ENCODE assay signal across 19 mouse cellular contexts in the genomic region with DNA sequence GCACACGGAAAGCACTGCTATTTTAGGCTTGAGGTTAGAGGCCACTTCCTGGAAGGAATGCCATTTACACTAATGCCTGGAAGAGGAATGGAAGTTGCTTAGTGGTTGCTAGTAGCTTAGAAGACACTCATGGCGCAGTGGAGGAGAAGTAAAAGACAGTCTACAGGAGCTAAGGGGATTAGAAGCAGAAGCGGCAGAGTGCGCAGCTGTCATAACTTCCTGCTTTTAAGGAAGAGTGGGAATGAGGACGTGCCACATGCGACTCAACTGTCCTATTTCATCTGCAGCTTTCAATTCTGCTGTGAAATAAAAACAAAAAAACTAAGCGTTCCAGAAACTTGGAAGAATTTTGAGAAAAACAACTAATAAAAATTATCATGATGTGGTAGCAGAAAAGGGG. TPM values are rescaled to one million over a fixed set of nuclear protein-coding genes. Genes with fewer than 3 reads are reported as not detected.
DNase-seq lines count a peak whose midpoint lies in the region; ATAC-seq and TF ChIP-seq lines count a peak whose summit lies in the region.
"Had no signal": no experiment of that assay in that cellular context is flagged by ENCODE, and none has a peak within 500 bp of the region (broad histone marks: within the 10 kb centered on the region; RNA-seq: fewer than 3 reads in every experiment).

No protein-coding gene starts in this region.

- H3K4me3 ChIP-seq in liver, adult 2 months (ENCODE audit: insufficient read depth, low read depth, low read length), result no peak overlapping the region
- no peak overlapping the region for H3K4me3 ChIP-seq in brown adipose tissue, adult 24 weeks (ENCODE audit: insufficient read depth, low read depth, low read length)
- no peak overlapping the region for H3K4me3 ChIP-seq in liver, embryonic 12.5 days
- peak overlapping the region; percentile 88 for H3K4me3 ChIP-seq in megakaryocyte, embryonic 14.5 days (replicated peaks)
- no peak overlapping the region for H3K4me3 ChIP-seq in intestine, postnatal 0 days (ENCODE audit: low read depth, low read length)
- H3K4me3 ChIP-seq in midbrain, embryonic 10.5 days, result no peak overlapping the region
- H3K4me3 ChIP-seq: embryonic facial prominence, embryonic 12.5 days; layer of hippocampus, adult 2 months; neural tube, embryonic 13.5 days had no signal

- no peak for TF ChIP-seq CTCF in liver, adult 2 months (IDR thresholded peaks at IDR 0.05; ENCODE audit: low read depth, low read length)
- TF ChIP-seq CTCF in intestine, postnatal 0 days (IDR thresholded peaks at IDR 0.05; ENCODE audit: low read depth), result no peak

- peak; percentile 15 for DNase-seq in liver, adult 2 months (ENCODE audit: extremely low read depth, low read depth, low spot score)
- no peak for DNase-seq in liver
- DNase-seq in midbrain, embryonic 10.5 days (ENCODE audit: low spot score), result no peak
- DNase-seq: cerebellum, adult 11 months; cerebellum, postnatal 36 days; heart, postnatal 36 days; kidney, adult 11 months; lung, adult 2 months; thymus, postnatal 25 days had no signal

- H3K27me3 ChIP-seq in liver, adult 2 months (ENCODE audit: control insufficient read depth, insufficient read depth, low read length), result no peaks in the 10 kb centered on the region
- no peaks in the 10 kb centered on the region for H3K27me3 ChIP-seq in liver, embryonic 12.5 days (replicated peaks)
- H3K27me3 ChIP-seq in megakaryocyte, embryonic 14.5 days (replicated peaks), result no peaks in the 10 kb centered on the region
- H3K27me3 ChIP-seq in intestine, postnatal 0 days (replicated peaks; ENCODE audit: control insufficient read depth, insufficient read depth, low read length), result no peaks in the 10 kb centered on the region
- no peaks in the 10 kb centered on the region for H3K27me3 ChIP-seq in midbrain, embryonic 10.5 days (ENCODE audit: low read depth, poor library complexity, severe bottlenecking)
- H3K27me3 ChIP-seq: embryonic facial prominence, embryonic 12.5 days; neural tube, embryonic 13.5 days had no signal

- no peak for TF ChIP-seq POLR2A in liver, adult 2 months (IDR thresholded peaks at IDR 0.05; ENCODE audit: extremely low read depth, insufficient read depth, low read length)

- peaks cover 1% of the 10 kb centered on the region; the same call in 1 of the 2 replicates for H3K4me1 ChIP-seq in liver, adult 2 months (ENCODE audit: control insufficient read depth, insufficient read depth, low read length)
- peaks cover 2% of the 10 kb centered on the region; the same call in 1 of the 2 replicates for H3K4me1 ChIP-seq in brown adipose tissue, adult 24 weeks (ENCODE audit: control insufficient read depth, insufficient read depth, insufficient read length, low read length)
- H3K4me1 ChIP-seq in liver, embryonic 12.5 days, result peaks cover 34% of the 10 kb centered on the region
- peaks cover 72% of the 10 kb centered on the region for H3K4me1 ChIP-seq in megakaryocyte, embryonic 14.5 days
- H3K4me1 ChIP-seq in intestine, postnatal 0 days (replicated peaks; ENCODE audit: control insufficient read depth, insufficient read depth, low read length), result no peaks in the 10 kb centered on the region
- H3K4me1 ChIP-seq in midbrain, embryonic 10.5 days, result no peaks in the 10 kb centered on the region
- H3K4me1 ChIP-seq: embryonic facial prominence, embryonic 12.5 days; neural tube, embryonic 13.5 days had no signal

- 81% methylated on average over 7 of the region's 7 CpGs for WGBS in liver, adult 2 months
- 38% methylated on average over 7 of the region's 7 CpGs for WGBS in liver, embryonic 12.5 days (ENCODE audit: insufficient replicate concordance)
- 81% methylated on average over 7 of the region's 7 CpGs for WGBS in intestine, postnatal 0 days
- WGBS in midbrain, embryonic 10.5 days, result 84% methylated on average over 7 of the region's 7 CpGs

- ATAC-seq in liver, embryonic 12.5 days, result no peak
- no peak for ATAC-seq in intestine, postnatal 0 days
- ATAC-seq: hindbrain, embryonic 16.5 days had no signal

- H3K79me2 ChIP-seq in liver, adult 2 months (ENCODE audit: control insufficient read depth, insufficient read depth, low read length), result peaks cover 3% of the 10 kb centered on the region; the same call in 1 of the 2 replicates

- H3K4me2 ChIP-seq in liver, embryonic 12.5 days, result peak overlapping the region; percentile 44
- H3K4me2 ChIP-seq in intestine, postnatal 0 days (replicated peaks; ENCODE audit: low read depth), result no peak overlapping the region
- H3K4me2 ChIP-seq: embryonic facial prominence, embryonic 12.5 days; midbrain, embryonic 11.5 days; neural tube, embryonic 13.5 days had no signal

- H3K27ac ChIP-seq in liver, adult 2 months (replicated peaks; ENCODE audit: insufficient read depth, low read depth, low read length), result no peak overlapping the region
- H3K27ac ChIP-seq in brown adipose tissue, adult 24 weeks (replicated peaks; ENCODE audit: low read depth, low read length), result peak overlapping the region; percentile 27; the same call in 1 of the 2 replicates
- peak overlapping the region; percentile 72 for H3K27ac ChIP-seq in liver, embryonic 12.5 days
- no peak overlapping the region for H3K27ac ChIP-seq in intestine, postnatal 0 days (ENCODE audit: low read depth, low read length)
- no peak overlapping the region for H3K27ac ChIP-seq in midbrain, embryonic 10.5 days (replicated peaks)
- H3K27ac ChIP-seq: embryonic facial prominence, embryonic 12.5 days; layer of hippocampus, adult 2 months; neural tube, embryonic 13.5 days; stomach, postnatal 0 days had no signal

- no peak overlapping the region for H3K9ac ChIP-seq in liver, adult 2 months (ENCODE audit: low read depth, low read length)
- no peak overlapping the region for H3K9ac ChIP-seq in liver, embryonic 12.5 days
- H3K9ac ChIP-seq in intestine, postnatal 0 days (ENCODE audit: low read depth, low read length), result no peak overlapping the region
- H3K9ac ChIP-seq: embryonic facial prominence, embryonic 12.5 days; neural tube, embryonic 13.5 days had no signal

- peaks cover 26% of the 10 kb centered on the region for H3K36me3 ChIP-seq in liver, adult 2 months (ENCODE audit: control insufficient read depth, insufficient read depth, low read length)
- H3K36me3 ChIP-seq in liver, embryonic 12.5 days, result peaks cover 23% of the 10 kb centered on the region
- H3K36me3 ChIP-seq in megakaryocyte, embryonic 14.5 days (replicated peaks; ENCODE audit: low read length), result peaks cover 50% of the 10 kb centered on the region
- peaks cover 16% of the 10 kb centered on the region for H3K36me3 ChIP-seq in intestine, postnatal 0 days (ENCODE audit: control insufficient read depth, insufficient read depth)
- peaks cover 16% of the 10 kb centered on the region for H3K36me3 ChIP-seq in midbrain, embryonic 10.5 days

- no peaks in the 10 kb centered on the region for H3K9me3 ChIP-seq in liver, embryonic 12.5 days (replicated peaks)
- H3K9me3 ChIP-seq in megakaryocyte, embryonic 14.5 days, result no peaks in the 10 kb centered on the region
- no peaks in the 10 kb centered on the region for H3K9me3 ChIP-seq in intestine, postnatal 0 days (ENCODE audit: control insufficient read depth)
- no peaks in the 10 kb centered on the region for H3K9me3 ChIP-seq in midbrain, embryonic 10.5 days (replicated peaks)
- H3K9me3 ChIP-seq: embryonic facial prominence, embryonic 12.5 days; neural tube, embryonic 13.5 days had no signal

RNA-seq across cellular contexts. Expression of a gene that starts 11.7 kb away (rescaled TPM):
- 8.1 and 8.7 TPM in 2 replicates for total RNA-seq in liver, adult 2 months (2014; rRNA removed)
- polyA plus RNA-seq in liver, adult 2 months (2012; rRNA removed), result 1.1 and 1.2 TPM in 2 replicates
- polyA plus RNA-seq in brown adipose tissue, adult 24 weeks (2012; ENCODE audit: insufficient read depth, insufficient read length, missing spikeins), result 8.4 and 12.5 TPM in 2 replicates
- 9.4 and 9.6 TPM in 2 replicates for polyA plus RNA-seq in liver, embryonic 12.5 days (2016; fragmentation: Nextera tagmentation; extraction: Ambion mirVana)
- 3.6 and 3.9 TPM in 2 replicates for polyA plus RNA-seq in megakaryocyte, embryonic 14.5 days (2012; ENCODE audit: insufficient read depth, low replicate concordance)
- polyA plus RNA-seq in intestine, postnatal 0 days (2015; fragmentation: Nextera tagmentation; extraction: Ambion mirVana), result 7.0 and 8.0 TPM in 2 replicates
- 6.3 and 6.5 TPM in 2 replicates for polyA plus RNA-seq in midbrain, embryonic 10.5 days (2016; fragmentation: Nextera tagmentation; extraction: Ambion mirVana)

Comparison
In these comparisons a context has a peak if more than half of its experiments do, and no peak if none do; other contexts are left out.
1. H3K27ac ChIP-seq: peak in brown adipose tissue, adult 24 weeks (single experiment) and liver, embryonic 12.5 days (single experiment); none in liver, adult 2 months (single experiment), intestine, postnatal 0 days (single experiment) and midbrain, embryonic 10.5 days (single experiment).